Mouse (Mus musculus) adrenal gland, postnatal 36 days (tissue): ENCODE results near the gene Astl. TPM values are rescaled to one million over a fixed set of nuclear protein-coding genes. Genes with fewer than 3 reads are reported as not detected.

Experiments
- total RNA-seq, 2 experiments: library from RNA; stranded (reverse); gene quantifications; 2 replicates each; pipeline ENCODE4 v1.2.3; 2021

The Astl gene
- total RNA-seq, 2 experiments from 2014 or later = not detected

Other genes starting within 250 kb of the Astl start
- 1 to 10 TPM; 3.9 to 4.3 TPM for gene Ncaph, start 204.7 kb upstream of the Astl start, total RNA-seq
- gene Itpripl1, start 195.2 kb upstream of the Astl start, total RNA-seq = 1 to 10 TPM; 6.1 to 6.7 TPM
- 1 to 10 TPM; 1.4 to 1.7 TPM for gene 1810024B03Rik, start 130.4 kb upstream of the Astl start, total RNA-seq
- 10 to 100 TPM; 74.0 to 76.0 TPM for gene Snrnp200, start 130.3 kb upstream of the Astl start, total RNA-seq
- gene Ciao1, start 90.8 kb upstream of the Astl start, total RNA-seq = 100 to 1,000 TPM; 113 to 147 TPM
- 10 to 100 TPM; 69.4 to 93.4 TPM for gene Tmem127, start 90.7 kb upstream of the Astl start, total RNA-seq
- gene Stard7, start 68.4 kb upstream of the Astl start, total RNA-seq = 100 to 1,000 TPM; 104 to 112 TPM
- under 1 TPM; 0.63 to 0.73 TPM for gene Dusp2, start 2.5 kb upstream of the Astl start, total RNA-seq
- 1 to 10 TPM; 1.9 to 2.0 TPM for gene Adra2b, start 24.6 kb downstream of the Astl start, total RNA-seq
- under 1 TPM; 0.26 to 0.56 TPM for gene Gpat2, start 86.6 kb downstream of the Astl start, total RNA-seq
- gene Fahd2a, start 105.9 kb downstream of the Astl start, total RNA-seq = 10 to 100 TPM; 41.1 to 50.6 TPM
- gene Kcnip3, start 183.5 kb downstream of the Astl start, total RNA-seq = 1 to 10 TPM; 4.0 to 5.3 TPM
- gene Prom2, start 202.8 kb downstream of the Astl start, total RNA-seq = under 1 TPM; 0.20 to 0.46 TPM
- gene Zfp661, start 248.5 kb downstream of the Astl start, total RNA-seq = 1 to 10 TPM; 3.0 to 3.2 TPM
- 100 to 1,000 TPM; 113 to 115 TPM for gene Mrps5, start 248.6 kb downstream of the Astl start, total RNA-seq